Mouse (Mus musculus) adrenal gland, postnatal 14 days (tissue): Measurements from ENCODE around the gene Slc2a13. TPM values are rescaled to one million over a fixed set of nuclear protein-coding genes. Genes with fewer than 3 reads are reported as not detected.

Experiments
- DNase-seq: peaks from one replicate; pipeline ENCODE4 v3.0.0; 2021; ENCODE audit warnings: mixed read lengths
- total RNA-seq: library from RNA; stranded (reverse); gene quantifications from 2 replicates; pipeline ENCODE4 v1.2.3, GENCODE M21; 2021

Slc2a13 gene
- total RNA-seq, 1 experiment from 2014 or later, result 4.0 TPM

DNA sequence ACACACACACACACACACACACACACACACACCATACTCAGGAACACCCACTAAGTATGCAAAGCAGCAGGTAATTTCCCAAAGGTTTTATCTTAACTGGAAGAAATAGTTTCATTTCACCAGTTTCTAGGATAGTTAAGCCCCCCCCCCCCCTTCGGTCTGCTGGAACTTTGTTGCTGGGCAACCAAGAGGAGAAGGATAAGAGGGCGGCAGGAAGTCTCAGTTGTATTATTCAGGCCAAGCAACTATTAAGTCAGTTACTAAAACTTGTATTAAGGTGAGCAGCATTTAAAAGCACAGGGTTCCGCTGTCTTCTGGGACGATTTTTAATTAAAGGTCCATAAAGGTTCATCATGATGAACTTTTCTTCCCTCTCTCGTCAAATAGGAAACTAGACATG lies 198.6 kb downstream of the Slc2a13 start:
- no peak for DNase-seq

DNA sequence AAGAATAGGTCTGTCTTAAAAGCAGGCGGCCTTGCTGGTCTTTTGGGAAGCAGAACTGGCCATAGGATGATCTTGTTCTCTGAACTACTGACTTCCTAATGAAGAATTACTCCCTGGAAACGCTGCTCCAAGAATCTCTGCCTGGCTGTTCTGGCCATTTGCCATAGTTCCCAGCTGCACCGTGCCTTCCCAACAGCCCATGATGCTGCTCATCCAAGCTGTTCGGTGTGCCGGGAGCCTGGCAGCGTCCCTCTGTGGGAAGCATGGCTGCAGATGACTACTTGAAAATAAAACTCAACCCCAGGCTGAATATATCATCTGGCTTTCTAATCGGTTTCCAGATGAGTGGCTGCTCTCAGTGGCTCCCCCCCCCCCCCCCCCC lies 199.9 kb downstream of the Slc2a13 start:
- DNase-seq, result peak; percentile 13

DNA sequence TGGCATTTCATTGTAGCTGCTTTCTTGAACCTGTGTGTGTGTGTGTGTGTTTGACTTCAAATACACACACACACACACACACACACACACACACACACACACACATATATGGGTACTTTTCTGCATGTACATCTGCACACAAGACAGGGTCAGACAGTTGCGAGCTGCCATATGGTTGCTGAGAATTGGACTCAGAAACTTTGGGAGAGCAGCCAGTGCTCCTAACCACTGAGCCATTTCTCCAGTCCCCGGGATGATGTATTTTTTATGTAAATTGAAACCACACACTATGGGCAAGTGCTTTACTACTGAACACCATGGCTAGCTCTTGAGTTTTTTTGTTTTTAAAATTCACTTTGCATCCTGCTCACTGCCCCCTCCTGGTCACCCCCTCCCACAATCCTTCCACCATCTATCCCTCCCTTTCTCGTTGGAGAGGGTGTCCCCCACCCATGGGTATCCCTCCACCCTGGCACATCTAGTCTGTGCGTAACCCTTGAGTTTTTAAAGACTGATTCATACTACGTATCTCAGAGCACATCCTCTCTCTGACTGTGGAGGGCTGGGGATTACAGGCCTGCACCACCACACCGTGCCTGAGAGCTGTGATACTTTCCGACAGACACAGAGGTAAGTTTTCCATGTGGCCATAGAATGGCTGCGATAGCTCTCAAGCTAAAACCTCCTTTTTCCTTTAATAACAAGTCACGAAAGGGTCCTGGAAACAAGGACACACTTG lies 200.4 kb downstream of the Slc2a13 start:
- DNase-seq, result no peak

DNA sequence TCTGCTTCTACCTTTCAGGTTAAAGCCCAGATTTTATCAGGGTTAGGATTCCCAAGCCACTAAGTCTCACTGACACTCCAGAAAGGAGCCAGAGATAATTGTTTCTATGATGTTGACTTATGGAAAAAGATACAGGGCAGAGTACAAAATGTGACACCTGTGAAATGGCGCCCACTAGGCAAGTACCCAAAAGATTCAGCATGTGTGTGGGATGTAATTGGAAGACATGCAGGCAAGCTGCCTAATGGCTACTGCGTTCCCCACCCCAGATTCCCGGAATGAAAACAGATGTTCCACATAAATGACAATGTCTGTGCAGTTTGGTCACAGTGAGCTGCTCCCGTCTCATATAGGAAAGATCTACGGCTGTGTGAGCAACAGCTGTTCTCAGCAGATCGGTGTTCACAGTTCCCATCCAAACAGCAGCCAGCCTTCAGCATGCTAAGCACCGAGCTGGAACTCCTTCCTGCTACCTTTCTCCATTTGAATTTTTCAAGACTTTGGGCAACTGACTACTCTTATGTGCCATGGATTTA lies 201.1 kb downstream of the Slc2a13 start:
- no peak for DNase-seq

DNA sequence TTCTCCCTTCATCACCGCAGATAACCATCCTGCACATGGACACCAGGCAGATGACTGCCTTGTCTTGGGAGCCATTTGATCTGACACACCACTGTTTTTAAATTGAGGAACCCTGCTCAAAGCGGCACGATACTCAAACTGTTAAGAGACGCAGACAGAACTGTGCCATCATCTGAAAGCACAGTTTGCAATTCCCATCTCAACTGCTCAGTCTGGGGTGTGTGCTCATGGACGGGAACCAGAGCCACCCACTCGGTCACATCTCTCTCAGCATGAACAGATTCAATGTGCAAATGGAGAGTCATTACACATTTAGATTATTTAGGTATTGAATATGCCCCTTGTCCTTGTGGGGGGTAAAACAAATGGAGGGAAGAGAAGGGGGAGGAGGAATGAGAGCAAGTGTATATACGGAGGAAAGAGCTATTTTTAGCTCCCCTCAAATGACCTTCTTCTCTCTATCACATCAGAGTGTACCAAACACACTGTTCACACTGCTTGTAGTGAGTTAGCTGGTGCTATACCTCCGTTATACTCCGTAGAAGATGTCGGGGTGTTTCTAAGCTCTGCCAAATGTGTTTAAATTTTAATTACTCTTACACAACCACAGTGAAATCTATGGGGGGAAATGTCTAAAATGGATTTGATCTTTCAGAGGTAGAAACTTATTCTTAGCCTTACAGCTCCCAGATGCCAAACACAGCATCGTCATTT lies 203.2 kb downstream of the Slc2a13 start:
- DNase-seq, result no peak

DNA sequence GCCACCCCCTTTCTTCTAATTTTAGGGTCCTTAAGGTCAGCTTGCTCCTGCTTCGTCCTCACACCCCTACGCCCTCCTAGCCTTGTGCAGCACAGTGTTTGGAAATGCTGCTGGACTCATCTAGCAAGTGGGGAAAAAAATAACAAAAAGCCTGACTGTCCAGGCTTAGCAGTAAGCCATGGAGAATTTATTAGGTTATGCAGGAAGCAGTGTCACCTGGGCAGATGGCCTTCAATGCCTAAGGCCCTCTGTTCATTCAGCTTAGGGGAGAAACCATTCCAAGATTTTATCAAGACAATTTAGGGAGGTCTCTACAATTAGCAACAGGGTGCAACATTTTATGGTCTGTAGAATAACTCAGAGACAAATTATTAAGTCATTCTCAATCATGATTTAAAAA lies 212.6 kb downstream of the Slc2a13 start:
- no peak for DNase-seq

DNA sequence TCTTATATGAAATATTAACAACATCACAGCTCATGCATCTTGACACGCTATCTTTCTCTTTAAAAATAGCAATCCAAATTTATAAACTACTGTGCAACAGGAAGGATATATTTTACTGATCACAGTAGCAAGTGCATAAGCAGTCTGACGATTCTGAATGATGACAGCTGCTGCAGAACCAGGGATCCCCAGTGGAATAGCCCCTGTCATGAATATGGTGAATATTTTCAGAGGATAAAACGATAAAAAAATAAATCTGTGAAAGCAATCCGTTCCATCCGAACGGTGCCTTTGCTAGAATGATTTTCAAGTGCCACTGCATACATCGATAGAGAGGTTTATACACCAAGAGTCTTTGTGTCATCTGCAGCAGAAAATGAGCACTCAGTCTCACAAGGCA lies 222.1 kb downstream of the Slc2a13 start:
- no peak for DNase-seq

DNA sequence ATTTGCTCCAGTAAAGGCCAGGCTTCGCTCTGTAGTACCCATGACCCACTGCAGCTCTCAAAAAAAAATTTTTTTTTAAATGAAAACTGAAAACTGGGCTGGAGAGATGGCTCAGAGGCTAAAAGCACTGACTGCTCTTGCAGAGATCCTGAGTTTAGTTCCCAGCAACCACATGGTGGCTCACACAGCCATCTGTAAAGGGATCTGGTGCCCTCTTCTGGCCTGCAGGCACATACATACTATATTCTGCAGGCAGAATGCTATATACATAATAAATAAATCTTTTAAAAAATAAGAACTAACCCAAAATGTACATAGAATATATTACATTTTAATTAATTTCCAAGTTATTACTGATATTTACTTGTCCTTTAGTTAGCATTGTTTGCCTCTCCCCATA lies 234.7 kb downstream of the Slc2a13 start:
- DNase-seq, result no peak

DNA sequence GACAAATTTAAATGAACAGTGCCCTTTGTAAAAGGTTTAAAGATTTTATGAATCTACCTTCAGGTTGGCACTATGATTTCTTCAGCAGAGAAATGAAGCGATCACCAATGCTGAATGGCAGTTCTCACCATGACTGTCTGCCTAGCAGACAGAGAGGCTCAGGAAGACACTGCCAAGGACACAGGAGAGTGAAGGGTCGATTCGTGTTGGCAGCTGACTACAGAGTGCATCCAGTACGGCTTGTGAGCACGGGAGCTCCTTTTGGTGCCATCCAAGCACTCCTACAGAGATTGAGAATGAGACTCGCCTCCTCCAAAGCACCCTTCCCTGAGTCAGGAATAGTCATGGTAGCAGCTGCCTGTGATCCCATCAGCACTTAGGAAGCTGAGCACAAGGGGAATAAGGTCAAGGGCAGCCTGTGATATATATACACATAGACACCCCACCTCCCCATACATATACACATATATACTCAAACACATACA lies 238.6 kb downstream of the Slc2a13 start:
- DNase-seq, result no peak

DNA sequence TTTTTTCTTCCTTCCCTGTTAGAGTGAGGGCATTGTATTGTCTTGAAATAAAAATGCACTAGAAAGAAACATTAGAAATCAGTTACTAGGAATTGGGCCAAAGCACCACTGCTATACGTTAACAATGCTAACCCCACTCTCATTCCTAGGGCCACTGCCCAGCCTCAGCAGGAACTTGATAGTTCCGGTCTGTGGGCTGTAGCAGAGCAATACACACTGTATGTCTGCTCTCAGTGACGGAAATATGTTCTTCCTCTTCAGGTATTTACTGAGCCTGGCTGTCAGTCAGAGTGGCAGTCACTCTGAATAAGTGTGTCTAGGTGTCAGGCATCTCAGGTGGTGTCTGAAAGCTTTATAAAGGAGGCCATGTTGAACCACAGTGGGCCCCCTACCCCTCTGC lies 245.3 kb downstream of the Slc2a13 start:
- DNase-seq, result no peak

DNA sequence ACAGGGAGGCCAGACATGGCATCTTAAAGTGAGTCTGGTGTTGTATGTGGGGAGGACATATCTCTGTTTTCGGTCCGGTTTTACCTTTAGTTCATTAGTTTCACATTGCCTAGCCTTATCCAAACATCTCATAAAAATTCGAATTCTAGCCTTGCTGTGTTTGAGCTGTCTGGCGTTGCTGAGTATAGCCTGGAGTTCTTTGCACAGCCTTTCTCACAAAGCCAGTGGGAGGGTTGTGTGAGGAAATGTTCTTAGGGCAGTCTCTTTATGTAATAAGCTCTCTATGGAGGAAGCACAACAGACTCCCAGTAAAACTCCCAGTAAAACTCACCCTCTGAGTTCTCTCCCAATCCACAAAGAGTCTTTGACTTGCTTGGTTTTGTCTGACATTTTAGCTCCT lies 246.0 kb downstream of the Slc2a13 start:
- no peak for DNase-seq

DNA sequence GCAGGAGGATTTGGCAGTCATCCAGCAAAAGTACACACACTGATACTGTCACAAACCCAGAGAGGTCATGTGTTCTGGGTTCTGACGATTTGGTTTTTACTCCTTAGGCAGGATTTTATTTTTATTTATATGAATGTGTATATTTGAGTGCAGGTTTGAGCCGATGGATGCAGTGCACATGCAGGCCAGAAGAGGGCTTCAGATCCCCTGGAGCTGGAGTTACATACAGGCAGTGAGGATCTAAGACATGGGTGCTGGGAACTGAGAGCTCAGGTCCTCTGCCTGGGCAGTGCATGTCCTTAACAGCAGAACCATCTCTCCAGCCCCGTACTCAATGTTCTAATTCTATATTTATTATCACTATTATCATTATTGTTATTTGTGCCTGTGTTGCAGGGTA lies 253.7 kb downstream of the Slc2a13 start:
- peak; percentile 10 for DNase-seq

DNA sequence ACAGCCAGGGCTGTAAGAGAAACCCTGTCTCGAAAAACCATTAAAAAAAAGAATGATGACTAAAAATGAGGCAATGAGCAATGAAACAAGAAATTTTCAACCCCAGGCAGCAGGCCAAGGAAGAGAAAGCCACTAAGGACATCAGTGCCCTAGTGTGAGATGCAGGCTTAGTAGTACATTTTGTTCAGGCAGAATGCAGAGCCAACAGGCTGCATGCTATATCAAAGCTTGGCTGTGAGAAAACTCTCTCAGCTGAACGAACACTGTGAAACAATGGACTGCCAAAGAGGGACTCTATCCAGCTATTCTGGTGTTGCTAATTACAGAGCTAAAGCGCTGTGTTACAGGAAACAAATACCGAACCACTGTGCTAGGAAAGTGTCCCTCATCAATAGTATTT lies 256.1 kb downstream of the Slc2a13 start:
- peak; percentile 11 for DNase-seq

DNA sequence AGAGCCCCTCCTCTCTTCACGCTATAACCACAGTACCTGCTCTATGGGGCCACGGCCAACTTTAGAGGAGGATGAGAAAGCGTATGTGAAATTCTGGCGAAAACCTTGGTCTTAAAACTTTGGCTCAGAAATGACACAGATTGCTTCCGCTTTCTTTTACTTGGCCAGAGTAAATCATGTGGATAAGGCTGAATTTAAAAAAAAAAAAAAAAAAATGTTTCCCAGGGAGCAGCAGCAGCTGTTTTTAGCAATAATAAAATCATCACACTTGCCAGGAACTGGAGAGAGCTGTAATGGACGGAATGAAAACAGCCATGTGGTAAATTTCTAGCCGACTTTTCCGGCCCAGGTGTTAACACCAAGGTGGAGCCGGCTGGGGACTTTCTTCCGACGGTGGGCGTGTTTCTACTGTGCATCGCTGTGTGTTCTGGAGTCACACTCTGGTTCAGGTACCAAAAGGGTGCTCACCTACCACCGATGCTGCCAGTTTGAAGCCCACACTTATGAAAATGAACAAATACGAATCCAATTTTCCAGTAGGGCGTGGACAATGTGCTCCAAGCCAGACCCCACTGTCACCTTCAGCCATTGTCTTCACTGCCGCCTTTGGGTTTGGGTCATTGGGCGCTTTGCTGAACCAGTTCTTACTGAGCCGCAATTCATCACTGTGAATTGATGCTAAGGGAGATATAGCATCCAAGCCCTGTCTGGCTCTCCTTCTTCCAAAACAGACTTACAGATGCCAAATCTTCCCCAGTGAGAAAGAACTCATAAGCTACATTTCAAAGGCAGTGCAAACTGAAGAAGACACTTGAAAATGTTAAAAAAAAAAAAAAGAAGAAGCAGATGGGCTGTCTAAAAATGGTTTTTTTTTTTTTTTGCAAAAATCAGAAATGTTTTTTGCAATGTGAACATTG lies 258.4 kb downstream of the Slc2a13 start:
- no peak for DNase-seq

DNA sequence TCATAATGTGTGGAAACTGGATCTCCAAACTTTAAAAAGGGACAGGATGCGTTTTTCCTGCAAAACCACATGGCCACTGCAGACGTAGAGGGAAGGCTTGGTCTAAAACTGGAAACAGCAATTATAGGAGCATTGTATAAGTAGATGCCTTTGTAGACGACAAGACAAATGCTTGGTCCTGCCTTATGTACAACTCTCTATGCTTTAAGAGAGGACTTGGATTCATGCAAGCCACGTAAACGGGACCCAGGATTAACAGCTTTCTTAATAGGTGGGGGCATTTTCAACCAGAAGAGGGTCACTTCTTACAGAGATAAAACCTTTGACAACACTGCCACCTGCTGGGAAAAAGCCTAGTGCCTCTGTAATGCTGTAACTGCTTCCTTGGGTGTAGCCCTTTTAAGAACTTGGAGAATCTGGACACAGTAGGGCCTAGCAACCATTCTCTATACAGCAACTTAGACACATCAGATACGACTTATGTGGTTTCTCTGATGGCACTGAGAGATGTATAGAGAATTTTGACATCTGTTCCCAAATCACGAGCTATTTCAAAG lies 268.7 kb downstream of the Slc2a13 start:
- peak; percentile 43 for DNase-seq

DNA sequence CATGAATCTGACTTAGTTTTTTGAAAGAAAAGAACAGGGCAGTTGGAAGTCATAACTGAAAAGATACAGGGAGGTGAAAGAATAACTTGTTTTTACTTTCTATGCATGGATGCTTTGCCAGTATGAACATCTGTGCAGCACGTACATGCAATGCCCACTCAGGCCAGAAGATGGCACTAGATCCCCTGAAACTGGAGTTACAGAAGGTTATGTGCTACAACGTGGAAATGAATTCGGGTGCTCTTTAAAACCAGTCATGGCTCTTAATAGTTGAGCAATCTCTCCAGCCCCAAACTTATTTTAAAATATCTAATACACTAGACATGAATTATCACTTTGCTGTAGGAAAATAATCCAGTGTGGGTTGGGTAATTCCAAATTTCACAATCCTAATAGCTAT lies 271.7 kb downstream of the Slc2a13 start:
- DNase-seq, result peak; percentile 91

DNA sequence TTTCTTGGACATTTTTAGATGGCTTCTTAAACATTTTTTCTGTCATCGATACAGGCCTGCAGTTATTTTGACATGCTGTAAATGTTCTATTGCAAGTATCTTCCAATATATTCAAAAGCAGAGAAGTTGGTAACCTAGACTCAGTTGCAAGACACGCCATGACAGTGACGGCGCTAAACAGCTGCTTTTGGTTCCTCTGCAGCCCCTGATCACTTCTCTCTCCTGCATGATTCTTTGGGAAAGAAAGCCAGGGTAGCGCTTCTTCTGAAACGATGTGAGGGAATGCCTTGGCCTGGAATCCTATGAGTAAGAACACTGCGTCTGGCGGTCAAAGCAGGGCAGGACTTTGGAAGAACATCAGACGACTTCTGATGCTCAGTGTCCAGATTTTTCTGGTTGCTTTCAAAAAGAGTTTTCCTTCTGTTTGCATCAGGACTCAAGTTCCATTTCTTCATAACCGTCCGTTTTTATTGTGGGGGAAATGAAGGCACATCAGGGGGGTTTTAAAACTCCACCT lies 273.7 kb downstream of the Slc2a13 start:
- no peak for DNase-seq

DNA sequence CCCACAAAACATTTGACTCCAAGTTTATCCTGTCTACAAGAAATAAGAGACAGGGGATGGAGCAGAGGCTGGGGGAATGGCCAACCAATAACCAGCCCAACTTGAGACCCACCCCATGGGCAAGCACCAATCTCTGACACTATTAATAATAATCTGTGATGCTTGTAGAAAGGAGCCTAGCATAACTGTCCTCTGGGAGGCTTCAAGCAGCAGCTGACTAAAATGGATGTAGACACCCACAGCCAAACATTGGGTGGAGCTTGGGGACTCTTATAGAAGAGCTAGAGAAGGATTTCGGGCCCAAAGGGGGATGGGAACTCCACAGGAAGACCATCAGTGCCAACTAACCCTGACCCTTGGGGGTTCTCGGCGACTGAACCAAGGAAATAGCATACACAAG lies 289.6 kb downstream of the Slc2a13 start:
- no peak for DNase-seq

DNA sequence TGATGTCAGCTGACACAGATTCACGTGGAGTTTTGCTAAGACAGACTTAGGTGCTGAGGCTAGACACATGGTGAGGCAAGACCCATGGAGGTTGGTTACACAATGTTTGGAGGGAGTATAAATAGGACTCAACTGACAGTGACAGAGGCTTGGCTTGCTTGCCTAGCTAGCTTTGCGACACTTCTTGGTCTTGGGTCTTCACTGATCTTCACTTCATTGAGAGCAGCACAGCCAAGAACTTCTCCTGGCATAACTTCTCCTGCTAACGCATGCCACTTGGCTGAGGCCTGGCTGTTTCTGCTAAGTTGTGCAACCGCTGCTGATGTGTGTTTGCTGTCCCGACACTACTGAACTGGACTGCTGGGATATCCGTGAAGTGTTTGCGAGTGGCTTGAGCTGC lies 290.2 kb downstream of the Slc2a13 start:
- peak; percentile 54 for DNase-seq

DNA sequence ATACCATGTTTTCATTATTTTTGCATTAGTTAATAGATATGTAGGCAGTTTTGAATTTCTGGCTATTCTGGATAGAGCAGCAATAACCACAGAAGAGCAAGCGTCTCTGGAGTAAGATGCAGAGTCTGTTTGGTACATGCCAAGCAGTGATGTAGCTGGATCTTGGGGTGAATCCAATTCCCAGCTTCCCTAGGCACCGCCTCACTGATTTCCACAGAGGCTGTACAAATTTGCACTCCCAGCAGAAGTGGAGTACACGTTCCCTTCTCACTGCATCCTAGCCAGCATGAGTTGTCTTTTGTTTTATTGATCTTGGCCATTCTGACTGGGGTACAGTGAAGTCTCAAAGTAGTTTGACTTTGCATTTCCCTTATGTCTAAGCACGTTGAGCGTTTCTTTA lies 291.5 kb downstream of the Slc2a13 start:
- peak; percentile 29 for DNase-seq

DNA sequence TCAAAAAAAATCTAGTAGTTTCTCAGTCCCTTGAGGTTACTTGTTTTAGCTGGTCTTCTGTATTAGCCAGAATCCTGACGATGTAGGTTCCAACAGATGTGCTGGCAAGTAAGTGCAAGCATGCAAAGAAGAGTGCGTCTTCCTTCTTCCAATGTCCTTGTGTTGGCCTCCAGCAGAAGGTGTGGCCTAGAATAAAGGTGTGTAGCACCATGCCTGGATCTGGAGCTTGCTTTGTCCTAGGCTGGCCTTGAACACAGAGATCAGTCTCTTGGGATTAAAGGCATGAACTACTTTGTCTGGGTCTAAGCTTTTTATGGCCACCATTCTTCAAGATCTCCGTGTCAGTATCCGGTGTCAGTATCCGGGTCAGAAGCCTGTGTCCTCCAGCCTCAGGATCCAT lies 293.5 kb downstream of the Slc2a13 start:
- no peak for DNase-seq

DNA sequence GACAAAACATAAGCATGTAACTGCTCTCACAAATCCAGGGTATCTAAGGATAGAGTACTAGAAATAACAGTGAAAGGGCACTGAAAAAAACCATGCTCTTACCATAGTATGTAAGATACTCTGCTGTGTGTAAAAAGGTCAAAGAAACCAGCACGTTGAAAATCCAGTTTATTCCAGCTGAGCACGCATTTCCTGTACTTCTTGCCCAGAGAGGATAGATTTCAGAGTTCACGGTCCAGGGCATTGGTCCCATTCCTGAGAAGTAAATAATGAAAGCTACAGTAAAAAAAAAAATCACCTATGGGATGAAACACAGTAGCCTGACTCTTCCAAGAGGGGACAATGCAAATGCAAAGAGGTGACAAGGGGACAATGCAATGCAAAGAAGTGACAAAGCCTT lies 297.1 kb downstream of the Slc2a13 start:
- DNase-seq, result no peak
